23 mouse cellular contexts compared by ENCODE assay signal in the genomic region with DNA sequence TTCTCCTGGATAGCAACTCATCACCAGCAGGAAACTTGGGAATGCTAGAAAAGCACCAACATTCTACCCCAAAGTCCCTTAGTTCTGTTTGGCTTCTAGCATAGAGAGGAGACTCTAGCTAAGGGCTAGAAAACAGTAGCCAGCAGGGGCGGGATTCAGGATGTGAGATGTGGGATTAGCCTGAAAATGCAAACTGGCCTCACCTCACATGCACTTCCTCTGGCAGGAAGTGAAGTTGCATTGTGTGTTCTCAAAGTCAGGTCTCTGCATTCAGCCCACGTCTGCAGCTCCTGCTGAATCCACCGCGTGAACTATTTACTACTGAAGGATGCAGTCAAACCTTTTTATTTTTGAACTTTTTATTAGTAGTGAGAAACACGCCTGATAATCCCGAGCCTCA.
DNase-seq lines count a peak whose midpoint lies in the region; ATAC-seq and TF ChIP-seq lines count a peak whose summit lies in the region.
"Had no signal": no experiment of that assay in that cellular context is flagged by ENCODE, and none has a peak within 500 bp of the region (broad histone marks: within the 10 kb centered on the region; RNA-seq: fewer than 3 reads in every experiment).

No protein-coding gene starts in this region.

- no peak overlapping the region for H3K4me3 ChIP-seq in thymus, adult 2 months (ENCODE audit: control insufficient read depth, insufficient read depth, low read length)
- H3K4me3 ChIP-seq: embryonic facial prominence, embryonic 15.5 days; heart, embryonic 12.5 days; hindbrain, embryonic 15.5 days; left cerebral cortex, adult 2 months; limb, embryonic 10.5 days; midbrain, embryonic 12.5 days; neural tube, embryonic 13.5 days had no signal

- peak overlapping the region; percentile 53 for H3K27ac ChIP-seq in thymus, adult 2 months (ENCODE audit: control insufficient read depth, insufficient read depth, low read length)
- H3K27ac ChIP-seq: embryonic facial prominence, embryonic 15.5 days; hindbrain, embryonic 15.5 days; left cerebral cortex, adult 2 months; limb, embryonic 10.5 days; midbrain, embryonic 12.5 days; neural tube, embryonic 13.5 days had no signal

- no peak for TF ChIP-seq POLR2A in thymus, adult 2 months (IDR thresholded peaks at IDR 0.05; ENCODE audit: control insufficient read depth, extremely low read depth, insufficient read depth, low read length, poor library complexity)

- H3K4me1 ChIP-seq in thymus, adult 2 months (replicated peaks; ENCODE audit: control insufficient read depth, insufficient read depth, low read length), result peaks cover 7% of the 10 kb centered on the region
- H3K4me1 ChIP-seq: embryonic facial prominence, embryonic 15.5 days; heart, embryonic 12.5 days; hindbrain, embryonic 15.5 days; limb, embryonic 10.5 days; midbrain, embryonic 12.5 days; neural tube, embryonic 13.5 days had no signal

- no peaks in the 10 kb centered on the region for H3K36me3 ChIP-seq in thymus, adult 2 months (ENCODE audit: control insufficient read depth, insufficient read depth, low read length)
- H3K36me3 ChIP-seq: embryonic facial prominence, embryonic 15.5 days; heart, embryonic 12.5 days; hindbrain, embryonic 15.5 days; limb, embryonic 10.5 days; midbrain, embryonic 12.5 days; neural tube, embryonic 13.5 days had no signal

- WGBS in thymus, adult 2 months, result 20% methylated on average over 6 of the region's 6 CpGs

- no peak for TF ChIP-seq CTCF in thymus, adult 2 months (IDR thresholded peaks at IDR 0.05; ENCODE audit: borderline replicate concordance, control insufficient read depth, extremely low read depth, insufficient read depth, low read length, poor library complexity)

- no peak for ATAC-seq in CD4-positive, CD25-positive, alpha-beta regulatory T cell, adult 4 months
- ATAC-seq in megakaryocyte progenitor cell, adult 5-6 weeks (replicated peaks; ENCODE audit: poor library complexity), result peak; percentile 42; the same call in 1 of the 2 replicates
- ATAC-seq: intestine, postnatal 0 days; liver, postnatal 0 days had no signal

- peak; percentile 20 for DNase-seq in CD4-positive, CD25-positive, alpha-beta regulatory T cell, adult 2 months (ENCODE audit: low read depth, low spot score)
- DNase-seq in thymus, adult 2 months, result no peak
- DNase-seq in thymus, postnatal 10 days (ENCODE audit: low spot score in 2 of 2), result no peak
- no peak for DNase-seq in layer of hippocampus, adult 9-11 months
- no peak for DNase-seq in urinary bladder, postnatal 25 days (ENCODE audit: low spot score)
- no peak for DNase-seq in adrenal gland, postnatal 14 days
- DNase-seq: adrenal gland, postnatal 10 days; cerebellum, adult 9-11 months; heart, postnatal 36 days; kidney, postnatal 14 days; liver, postnatal 0 days; lung, postnatal 36 days had no signal

- H3K27me3 ChIP-seq in thymus, adult 2 months (ENCODE audit: control insufficient read depth, insufficient read depth, low read length), result no peaks in the 10 kb centered on the region
- H3K27me3 ChIP-seq: CH12.LX; embryonic facial prominence, embryonic 15.5 days; heart, embryonic 12.5 days; hindbrain, embryonic 15.5 days; midbrain, embryonic 12.5 days; neural tube, embryonic 13.5 days had no signal
